Mouse (Mus musculus): ENCODE results near the gene 4930578C19Rik. TPM values are rescaled to one million over a fixed set of nuclear protein-coding genes. Genes with fewer than 3 reads are reported as not detected.
"Not testable (repeated sequence)": the region's sequence is repeated elsewhere in the genome, so short reads cannot be mapped to it uniquely, and the experiment has no call there.

The 4930578C19Rik gene
- polyA plus RNA-seq, 1 experiment = 1.5 TPM

DNA sequence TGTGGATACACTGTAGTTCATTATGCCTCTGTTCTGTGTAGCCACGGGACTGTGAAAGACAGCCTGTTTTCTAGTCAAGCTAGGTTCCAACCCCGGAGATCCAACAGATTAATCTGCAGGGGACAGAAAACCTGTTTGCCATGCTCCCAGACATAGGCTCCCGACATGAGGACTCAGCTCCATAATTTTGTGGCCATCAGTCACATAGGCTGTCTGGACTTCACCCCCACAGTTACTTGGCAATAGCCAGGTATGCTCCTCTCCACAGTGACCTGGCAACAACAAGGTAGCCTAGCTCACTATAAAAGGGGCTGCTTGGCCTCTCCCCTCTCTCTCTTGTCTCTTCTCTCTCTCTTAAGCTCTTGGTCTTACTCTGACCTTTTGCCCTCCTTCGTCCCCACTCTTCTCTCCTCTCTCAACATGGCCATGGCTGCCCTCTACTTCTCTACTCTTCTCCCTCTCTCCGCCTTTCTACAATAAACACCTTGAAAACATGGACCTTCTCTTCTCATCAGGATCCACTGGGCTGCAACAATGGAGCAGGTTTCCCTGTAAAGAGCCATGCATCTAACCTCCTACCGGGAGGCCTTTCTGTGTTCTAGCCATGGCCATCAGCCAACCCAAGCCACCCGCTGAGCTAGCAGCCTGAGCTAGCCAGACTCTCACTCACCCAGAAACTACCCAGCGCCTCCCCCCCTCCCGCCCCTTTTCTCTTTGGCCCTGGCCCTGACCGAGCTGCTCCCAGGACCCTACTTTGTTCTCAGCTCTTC lies 49.9 kb downstream of the 4930578C19Rik start:
- Histone ChIP-seq H3K4me3 (ENCODE audit: insufficient read depth, low read length) (no peak overlapping the region), H3K4me1 (ENCODE audit: control insufficient read depth, insufficient read depth, low read length) (no peaks in the 10 kb centered on the region), H3K27ac (ENCODE audit: insufficient read depth, low read length) (peak overlapping the region; percentile 46; the same call in 1 of the 2 replicates)
- no peak for TF ChIP-seq CTCF (IDR thresholded peaks at IDR 0.05; ENCODE audit: extremely low read depth, insufficient read depth, low read length)
- TF ChIP-seq POLR2A (IDR thresholded peaks at IDR 0.05; ENCODE audit: extremely low read depth, insufficient read depth, low read length) = no peak

DNA sequence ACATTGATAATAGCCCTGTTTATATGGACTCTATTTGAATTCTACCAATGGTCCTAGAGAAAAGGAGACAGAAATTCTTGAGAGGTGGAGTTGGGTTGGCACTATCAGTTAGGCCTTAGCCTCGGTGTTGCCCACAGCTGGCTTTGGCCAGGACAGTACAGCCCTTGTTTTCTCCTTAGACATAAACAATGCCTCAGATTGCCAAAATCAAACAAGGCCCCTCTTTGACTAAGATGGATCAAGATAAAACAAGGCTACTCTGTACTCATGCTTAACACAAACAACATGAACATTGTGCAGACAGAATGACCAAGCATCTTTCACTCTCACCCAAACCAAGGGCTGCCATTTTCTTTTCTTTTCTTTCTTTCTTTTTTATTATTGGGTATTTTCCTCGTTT lies 51.6 kb downstream of the 4930578C19Rik start:
- no peaks in the 10 kb centered on the region for H3K4me1 ChIP-seq (ENCODE audit: control insufficient read depth, insufficient read depth, low read length)

DNA sequence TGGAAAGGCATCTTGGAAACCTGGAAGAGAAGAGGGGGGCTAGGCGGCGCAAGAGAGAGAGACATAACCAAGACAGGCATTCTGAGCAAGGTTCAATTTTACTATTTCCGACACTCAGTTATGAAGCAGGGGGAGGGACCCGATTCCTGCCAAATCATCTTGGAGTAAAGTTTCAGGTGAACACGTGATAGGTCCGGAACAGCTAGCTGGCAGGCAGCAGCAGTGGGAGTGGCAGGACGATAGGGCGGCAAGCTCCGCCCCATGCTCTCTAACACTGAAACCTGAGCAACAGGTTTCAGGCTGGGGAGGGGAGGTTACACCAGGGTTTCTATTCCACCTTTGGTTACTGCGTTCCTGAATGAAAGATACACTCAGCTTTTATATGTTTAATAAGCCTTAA lies 58.9 kb downstream of the 4930578C19Rik start:
- TF ChIP-seq CTCF (IDR thresholded peaks at IDR 0.05; ENCODE audit: extremely low read depth, insufficient read depth, low read length) = no peak
- TF ChIP-seq POLR2A (IDR thresholded peaks at IDR 0.05; ENCODE audit: extremely low read depth, insufficient read depth, low read length) = no peak
- H3K4me1 ChIP-seq (ENCODE audit: control insufficient read depth, insufficient read depth, low read length) = no peaks in the 10 kb centered on the region
- no peak overlapping the region for H3K27ac ChIP-seq (ENCODE audit: insufficient read depth, low read length)
- H3K4me3 ChIP-seq (ENCODE audit: insufficient read depth, low read length) = no peak overlapping the region

More for the DNA sequence above, 51.6 kb downstream of the 4930578C19Rik start:
- TF ChIP-seq CTCF (IDR thresholded peaks at IDR 0.05; ENCODE audit: extremely low read depth, insufficient read depth, low read length) = no peak
- TF ChIP-seq POLR2A (IDR thresholded peaks at IDR 0.05; ENCODE audit: extremely low read depth, insufficient read depth, low read length) = no peak
- H3K27ac ChIP-seq (ENCODE audit: insufficient read depth, low read length) = no peak overlapping the region
- no peak overlapping the region for H3K4me3 ChIP-seq (ENCODE audit: insufficient read depth, low read length)

DNA sequence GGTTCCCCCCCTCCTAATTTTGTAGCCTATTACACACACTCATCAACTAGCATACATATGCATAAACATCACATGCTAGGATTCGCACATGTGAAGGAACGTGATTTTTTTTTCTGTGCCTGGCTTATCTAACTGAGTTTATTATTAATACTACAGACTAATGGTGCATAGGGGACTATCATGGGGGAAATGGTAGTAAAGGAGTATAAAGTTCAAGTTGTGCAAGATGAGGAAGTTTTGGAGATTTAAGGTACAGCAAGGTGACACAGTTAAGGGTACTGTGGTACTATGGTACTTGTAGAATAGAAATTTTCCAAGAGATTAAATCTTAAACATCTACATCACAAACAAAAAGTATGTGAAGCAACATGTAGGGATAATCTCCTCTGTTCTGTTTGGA lies 64.5 kb downstream of the 4930578C19Rik start:
- Histone ChIP-seq H3K27ac (ENCODE audit: insufficient read depth, low read length) (no peak overlapping the region), H3K4me3 (ENCODE audit: insufficient read depth, low read length) (no peak overlapping the region), H3K4me1 (ENCODE audit: control insufficient read depth, insufficient read depth, low read length) (no peaks in the 10 kb centered on the region)
- TF ChIP-seq POLR2A (IDR thresholded peaks at IDR 0.05; ENCODE audit: extremely low read depth, insufficient read depth, low read length) (no peak), CTCF (IDR thresholded peaks at IDR 0.05; ENCODE audit: extremely low read depth, insufficient read depth, low read length) (no peak)

DNA sequence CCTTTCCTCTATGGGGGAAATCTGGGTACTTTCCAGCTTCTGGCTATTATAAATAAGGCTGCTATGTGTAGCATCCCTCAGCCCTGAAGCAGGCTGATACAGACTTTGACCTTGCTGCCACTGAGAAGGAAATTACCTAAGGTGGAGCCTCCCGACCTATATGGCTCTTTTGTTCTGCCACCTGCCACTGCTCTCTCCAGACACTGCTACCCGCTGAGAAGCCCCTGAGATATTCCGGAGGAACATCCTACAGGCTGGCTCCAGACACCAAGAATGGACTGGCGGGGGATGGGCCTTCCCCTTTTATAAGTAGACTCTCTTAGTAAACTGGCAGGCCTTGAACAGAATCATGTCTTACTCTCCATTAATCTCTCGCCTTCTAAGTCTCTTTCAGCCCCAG lies 77.0 kb downstream of the 4930578C19Rik start:
- H3K27ac ChIP-seq (ENCODE audit: insufficient read depth, low read length); H3K4me3 ChIP-seq (ENCODE audit: insufficient read depth, low read length); H3K4me1 ChIP-seq (ENCODE audit: control insufficient read depth, insufficient read depth, low read length): not testable (repeated sequence)

All from cortical plate, adult 2 months (tissue).